Mouse (Mus musculus) Patski (cell line): ENCODE results near the gene Nrxn3. TPM values are rescaled to one million over a fixed set of nuclear protein-coding genes. Genes with fewer than 3 reads are reported as not detected.

Experiments
- ATAC-seq: fragments of 100-300 bp; one replicate; pipeline ENCODE4 v1.8.0; 2021
- CTCF ChIA-PET: fragments of 350-600 bp; sonication (Branson Sonifier 250); formaldehyde crosslinking; loops from one replicate; lab custom pipeline; 2022; ENCODE audit warnings: inconsistent platforms; lab: Charles Lee
- POLR2A ChIA-PET: fragments of 350-600 bp; sonication (Branson Sonifier 250); formaldehyde crosslinking; loops from one replicate; lab custom pipeline; 2022; ENCODE audit warnings: antibody characterized with exemption, inconsistent platforms; lab: Charles Lee
- DNase-seq: peaks from one replicate; pipeline ENCODE4 v3.0.0-alpha.2; 2011; ENCODE audit warnings: low read depth, low spot score
- H3K27me3 ChIP-seq: fragments of 371-371 bp; one replicate; pipeline ENCODE4 v1.5.1; 2021
- CTCF ChIP-seq: fragments of 100-300 bp; IDR thresholded peaks from one replicate; pipeline ENCODE4 v1.5.1; 2021
- in situ Hi-C: fragments of 300-500 bp; cut with MboI; formaldehyde crosslinking; loops from 3 replicates; pipeline ENCODE4 v1.11.1; 2018; ENCODE audit warnings: low pct_unique_long_range_greater_than_20kb, mixed read lengths
- polyA plus RNA-seq: library from polyadenylated mRNA; unstranded; gene quantifications from one replicate; pipeline ENCODE4 v1.2.3, GENCODE M21; 2021

Nrxn3 gene
- polyA plus RNA-seq, 1 experiment from 2014 or later, result not detected

GRCm38 (mm10) chr12:89260076-89260475 is 537.4 kb downstream of the Nrxn3 start:
- no peak for TF ChIP-seq CTCF
- ATAC-seq (no peak), DNase-seq (no peak)
- no peaks in the 10 kb centered on the region for H3K27me3 ChIP-seq
- in situ Hi-C loops, result no loop called here
- POLR2A ChIA-PET, result no interaction called here
- CTCF ChIA-PET, result no interaction called here

GRCm38 (mm10) chr12:89262261-89262660 is 539.6 kb downstream of the Nrxn3 start:
- TF ChIP-seq CTCF, result no peak
- POLR2A ChIA-PET, result no interaction called here
- CTCF ChIA-PET, result no interaction called here
- DNase-seq (no peak), ATAC-seq (no peak)
- no peaks in the 10 kb centered on the region for H3K27me3 ChIP-seq
- in situ Hi-C loops, result no loop called here

GRCm38 (mm10) chr12:89282362-89283343 is 560.0 kb downstream of the Nrxn3 start:
- ATAC-seq (no peak), DNase-seq (no peak)
- ChIA-PET POLR2A (no interaction called here), CTCF (no interaction called here)
- no peak for TF ChIP-seq CTCF
- in situ Hi-C loops, result no loop called here
- no peaks in the 10 kb centered on the region for H3K27me3 ChIP-seq

- H3K27me3 ChIP-seq, result no peaks in the 10 kb centered on the region
- in situ Hi-C loops, result no loop called here
- no peak for ATAC-seq
- no peak for DNase-seq
- POLR2A ChIA-PET, result no interaction called here
- no peak for TF ChIP-seq CTCF
- CTCF ChIA-PET, result no interaction called here
Observed at GRCm38 (mm10) chr12:89284412-89284811, 561.7 kb downstream of the Nrxn3 start.

GRCm38 (mm10) chr12:89287037-89287436 is 564.4 kb downstream of the Nrxn3 start:
- ATAC-seq, result no peak
- in situ Hi-C loops, result no loop called here
- ChIA-PET CTCF (no interaction called here), POLR2A (no interaction called here)
- TF ChIP-seq CTCF, result no peak
- no peaks in the 10 kb centered on the region for H3K27me3 ChIP-seq
- DNase-seq, result no peak

GRCm38 (mm10) chr12:89289589-89290274 is 567.1 kb downstream of the Nrxn3 start:
- no peaks in the 10 kb centered on the region for H3K27me3 ChIP-seq
- no peak for TF ChIP-seq CTCF
- ATAC-seq (no peak), DNase-seq (no peak)
- in situ Hi-C loops, result no loop called here
- ChIA-PET CTCF (no interaction called here), POLR2A (no interaction called here)

- ChIA-PET CTCF (interaction anchor here (1.2 kb wide), 1 partner anchor 19 kb away, joined by 3 read pairs; no protein-coding TSS in a partner anchor), POLR2A (interaction anchor here (0.7 kb wide), 1 partner anchor 417 kb away, joined by 9 read pairs; no protein-coding TSS in a partner anchor)
- ATAC-seq, result no peak
- in situ Hi-C loops, result no loop called here
- no peaks in the 10 kb centered on the region for H3K27me3 ChIP-seq
- no peak for TF ChIP-seq CTCF
- DNase-seq, result no peak
Observed at GRCm38 (mm10) chr12:89290736-89291574, 568.3 kb downstream of the Nrxn3 start.

- no peak for ATAC-seq
- in situ Hi-C loops, result loop anchor here (10.0 kb wide), 1 partner anchor 897 kb away; no protein-coding TSS in a partner anchor
Observed at GRCm38 (mm10) chr12:89302011-89302410, 579.3 kb downstream of the Nrxn3 start.

GRCm38 (mm10) chr12:89310200-89310599 is 587.5 kb downstream of the Nrxn3 start:
- no peak for TF ChIP-seq CTCF
- no peak for ATAC-seq
- in situ Hi-C loops, result no loop called here
- ChIA-PET POLR2A (no interaction called here), CTCF (interaction anchor here (1.0 kb wide), 1 partner anchor 19 kb away, joined by 3 read pairs; no protein-coding TSS in a partner anchor)
- no peaks in the 10 kb centered on the region for H3K27me3 ChIP-seq
- no peak for DNase-seq

More at GRCm38 (mm10) chr12:89302011-89302410, 579.3 kb downstream of the Nrxn3 start:
- CTCF ChIA-PET, result no interaction called here
- TF ChIP-seq CTCF, result peak; percentile 68
- no peaks in the 10 kb centered on the region for H3K27me3 ChIP-seq
- POLR2A ChIA-PET, result no interaction called here
- no peak for DNase-seq

- DNase-seq, result no peak
- CTCF ChIA-PET, result no interaction called here
- no peaks in the 10 kb centered on the region for H3K27me3 ChIP-seq
- no peak for ATAC-seq
- TF ChIP-seq CTCF, result peak; percentile 46
- POLR2A ChIA-PET, result no interaction called here
- in situ Hi-C loops, result no loop called here
Observed at GRCm38 (mm10) chr12:89312586-89312985, 589.9 kb downstream of the Nrxn3 start.
